Mouse (Mus musculus) cerebellum, postnatal 25 days (tissue): Measurements from ENCODE around the gene Rhov.

Experiments
- DNase-seq, 2 experiments: peaks; one replicate each; pipeline ENCODE4 v3.0.0; 2021; ENCODE audit warnings: mixed read lengths in 2 of 2

The Rhov gene

DNA sequence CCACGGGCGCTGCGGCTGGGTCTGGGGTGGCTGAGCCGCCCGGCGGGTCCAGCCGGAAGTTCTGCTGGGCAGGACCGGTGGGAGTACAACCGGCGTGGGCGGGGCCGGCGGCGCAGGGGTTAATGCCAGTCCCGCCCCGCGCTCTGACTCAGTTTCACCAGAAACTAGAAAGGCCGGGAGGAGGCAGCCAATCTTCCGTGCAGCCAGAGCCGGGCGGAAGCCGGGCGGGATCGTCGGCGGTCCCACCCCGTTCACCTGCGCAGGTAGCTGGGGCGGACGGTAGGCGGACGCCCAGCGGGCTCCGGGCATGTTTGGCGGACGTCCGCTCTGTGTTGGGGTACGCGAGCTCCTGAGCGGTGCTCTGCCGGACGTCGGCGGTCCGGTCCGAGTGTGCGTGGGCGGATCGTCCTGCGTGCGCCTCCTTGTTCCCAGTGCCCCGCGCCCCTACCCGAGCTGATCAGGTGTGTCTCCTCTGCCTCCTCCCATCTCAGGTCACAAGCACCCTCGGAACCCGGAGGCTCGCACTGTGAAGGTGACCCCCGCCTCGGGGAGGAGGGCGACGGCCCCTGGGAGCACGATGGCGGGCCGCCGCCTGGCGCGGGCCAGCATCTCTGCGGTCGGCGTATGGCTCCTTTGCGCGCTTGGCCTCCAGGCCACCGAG, 33.7 kb downstream of the Rhov start, which contains the start of gene Spint1:
TSS of gene Spint1 (plus strand) at position 153 of the 661 bp plus-strand sequence.
- DNase-seq, result no peak

DNA sequence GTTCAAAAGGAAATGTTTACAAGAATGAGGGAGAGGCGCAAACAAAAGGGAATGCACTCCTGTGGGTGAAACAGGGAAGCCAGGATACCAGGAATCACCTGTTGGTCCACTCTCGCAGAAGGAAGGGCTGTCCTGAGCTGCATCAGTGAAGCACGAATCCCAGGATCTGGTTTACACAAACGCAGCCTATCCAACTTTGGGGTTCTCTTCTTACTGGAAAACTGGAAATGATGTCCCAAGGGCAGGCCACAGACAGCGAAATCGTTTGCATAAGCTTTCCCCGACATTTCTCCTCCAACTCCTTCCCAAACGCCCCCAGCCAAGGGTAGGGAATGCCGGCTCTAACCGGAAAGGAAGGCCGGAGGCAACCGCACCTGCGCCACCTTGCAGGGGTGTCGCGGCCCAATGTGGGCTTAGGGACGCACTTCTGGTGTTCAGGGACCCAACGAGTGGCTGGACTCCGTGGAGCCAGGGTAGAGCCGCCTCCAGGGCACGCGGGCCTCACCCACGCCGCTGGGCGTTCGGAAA, 34.3 kb downstream of the Rhov start:
- no peak for DNase-seq

DNA sequence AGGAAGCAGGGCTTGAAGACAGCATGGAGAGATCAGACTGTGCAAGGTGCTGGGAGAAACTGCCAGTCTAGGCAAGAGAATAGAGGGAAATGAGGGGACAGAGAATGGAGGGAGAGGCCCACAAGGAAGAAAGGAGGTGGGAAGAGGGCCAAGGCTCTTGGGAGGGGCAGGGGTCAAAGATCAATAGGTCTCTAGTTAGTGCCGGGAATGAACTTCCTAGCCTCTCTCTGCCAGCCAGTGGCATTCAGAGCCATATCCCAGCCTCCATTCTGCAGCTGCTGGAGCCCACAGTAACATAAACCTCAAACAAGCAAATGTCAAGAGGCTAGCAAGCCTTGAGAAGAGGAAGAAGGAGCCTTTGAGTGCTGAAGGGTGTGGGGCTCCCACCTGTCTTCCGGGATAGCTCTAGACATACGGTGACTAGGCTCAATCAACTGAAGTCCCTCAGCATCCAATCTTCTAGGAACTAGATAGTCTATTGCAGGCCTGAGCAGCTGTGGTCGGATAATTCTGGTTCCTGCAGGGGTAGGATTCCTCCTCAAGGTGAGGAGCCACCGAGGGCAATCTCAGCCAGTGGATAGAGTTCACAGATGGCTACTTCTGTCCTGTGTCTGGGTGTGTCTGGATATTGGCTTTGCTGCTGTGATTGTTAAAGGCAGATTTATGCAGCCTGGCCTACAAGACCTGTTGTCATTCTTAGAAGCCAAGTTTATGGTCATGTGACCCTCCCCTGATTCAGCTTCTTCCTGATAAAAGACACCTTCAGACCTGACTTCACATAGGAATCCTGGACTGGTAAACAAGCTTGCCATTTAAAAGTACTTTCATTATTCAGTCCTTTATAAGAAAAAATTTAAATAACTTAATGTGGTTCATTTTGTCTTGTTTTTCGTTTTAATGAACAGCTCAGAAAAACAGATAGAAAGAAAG, 41.0 kb downstream of the Rhov start, which contains the start of gene Ppp1r14d:
TSS of gene Ppp1r14d (minus strand) at position 132 of the 930 bp plus-strand sequence.
- no peak for DNase-seq
